Comparison of ENCODE assay signal across 28 mouse cellular contexts in genomic region chr12:102442639-102443038, GRCm38 (mm10). TPM values are rescaled to one million over a fixed set of nuclear protein-coding genes. Genes with fewer than 3 reads are reported as not detected.
DNase-seq lines count a peak whose midpoint lies in the region; TF ChIP-seq lines count a peak whose summit lies in the region.
"Had no signal": no experiment of that assay in that cellular context is flagged by ENCODE, and none has a peak within 500 bp of the region (broad histone marks: within the 10 kb centered on the region; RNA-seq: fewer than 3 reads in every experiment).

No protein-coding gene starts in this region.

- peak overlapping the region; percentile 65 for H3K27ac ChIP-seq in layer of hippocampus, adult 2 months
- H3K27ac ChIP-seq in ES-E14 (ENCODE audit: insufficient read depth, low read depth, low read length, poor library complexity, severe bottlenecking) = no peak overlapping the region
- 0 out of 2 replicates have a peak overlapping the region, but pooled peaks have one; percentile 69 for H3K27ac ChIP-seq in cortical plate, adult 2 months (ENCODE audit: insufficient read depth, low read length)
- H3K27ac ChIP-seq: embryonic facial prominence, embryonic 10.5 days; embryonic facial prominence, embryonic 15.5 days; forebrain, embryonic 13.5 days; heart, adult 2 months; hindbrain, embryonic 14.5 days; kidney, embryonic 15.5 days; limb, embryonic 13.5 days; liver, embryonic 13.5 days had no signal

- H3K36me3 ChIP-seq in ES-E14 (ENCODE audit: control insufficient read depth, insufficient read depth, low read length, poor library complexity, severe bottlenecking) = no peaks in the 10 kb centered on the region
- H3K36me3 ChIP-seq: embryonic facial prominence, embryonic 10.5 days; embryonic facial prominence, embryonic 15.5 days; G1E; heart, embryonic 12.5 days; kidney, embryonic 15.5 days; limb, embryonic 13.5 days; liver, embryonic 13.5 days had no signal

- 0 out of 2 replicates have a peak overlapping the region, but pooled peaks have one; percentile 27 for H3K9ac ChIP-seq in ES-E14 (ENCODE audit: insufficient read depth, low read depth, low read length, poor library complexity, severe bottlenecking)
- H3K9ac ChIP-seq: embryonic facial prominence, embryonic 15.5 days; forebrain, embryonic 13.5 days; heart, embryonic 12.5 days; hindbrain, embryonic 14.5 days; kidney, embryonic 15.5 days; limb, embryonic 13.5 days; liver, embryonic 13.5 days; lung, embryonic 14.5 days had no signal

- no peaks in the 10 kb centered on the region for H3K9me3 ChIP-seq in ES-E14 (ENCODE audit: control insufficient read depth, insufficient read depth, low read depth, low read length)
- H3K9me3 ChIP-seq: embryonic facial prominence, embryonic 10.5 days; embryonic facial prominence, embryonic 15.5 days; forebrain, embryonic 13.5 days; G1E; heart, embryonic 12.5 days; kidney, embryonic 15.5 days; limb, embryonic 13.5 days; liver, embryonic 13.5 days had no signal

- in situ Hi-C loops in ES-E14 (cut with MboI; ENCODE audit: low sequenced_read_pairs in 2 of 2, unreplicated experiment in 2 of 2) = no loop called here

- TF ChIP-seq POLR2A in cortical plate, adult 2 months (IDR thresholded peaks at IDR 0.05; ENCODE audit: extremely low read depth, insufficient read depth, low read length) = no peak
- TF ChIP-seq POLR2A in lung, adult 2 months (IDR thresholded peaks at IDR 0.05; ENCODE audit: borderline replicate concordance, extremely low read depth, low read depth, low read length) = no peak

- H3K4me1 ChIP-seq in ES-E14 (ENCODE audit: control insufficient read depth in 2 of 2, insufficient read depth in 2 of 2, low read length in 2 of 2, poor library complexity in 1 of 2) = peaks cover 0 to 6% of the 10 kb centered on the region in 2 experiments; a peak in 2 of 4 replicates
- H3K4me1 ChIP-seq in cortical plate, adult 2 months (ENCODE audit: control insufficient read depth, insufficient read depth, low read length) = peaks cover 2% of the 10 kb centered on the region; the same call in 1 of the 2 replicates
- peaks cover 8% of the 10 kb centered on the region for H3K4me1 ChIP-seq in lung, adult 2 months (ENCODE audit: control insufficient read depth, insufficient read depth, low read length)

- TF ChIP-seq CTCF in layer of hippocampus, adult 2 months (conservative IDR thresholded peaks at IDR 0.05) = no peak
- no peak for TF ChIP-seq CTCF in cortical plate, adult 2 months (IDR thresholded peaks at IDR 0.05; ENCODE audit: extremely low read depth, insufficient read depth, low read length)
- no peak for TF ChIP-seq CTCF in lung, adult 2 months (IDR thresholded peaks at IDR 0.05; ENCODE audit: insufficient read depth, low read length)

- WGBS in lung, adult 2 months = 89% methylated on average over 15 of the region's 15 CpGs

- H3K4me3 ChIP-seq in layer of hippocampus, adult 2 months = no peak overlapping the region
- H3K4me3 ChIP-seq in ES-E14 (ENCODE audit: insufficient read depth in 1 of 2, low read depth in 1 of 2, low read length in 2 of 2, poor library complexity in 1 of 2, severe bottlenecking in 1 of 2) = peak overlapping the region; percentile 48 to 58; a peak in 2 of 4 replicates
- H3K4me3 ChIP-seq in cortical plate, adult 2 months (ENCODE audit: insufficient read depth, low read length) = no peak overlapping the region
- H3K4me3 ChIP-seq in lung, adult 2 months (replicated peaks; ENCODE audit: extremely low read depth, low read depth, low read length) = no peak overlapping the region
- H3K4me3 ChIP-seq: embryonic facial prominence, embryonic 10.5 days; embryonic facial prominence, embryonic 15.5 days; forebrain, embryonic 13.5 days; heart, adult 2 months; heart, embryonic 12.5 days; kidney, embryonic 15.5 days; limb, embryonic 13.5 days; liver, embryonic 13.5 days had no signal

- no peak for DNase-seq in layer of hippocampus, adult 2 months (ENCODE audit: low spot score in 2 of 2)
- no peak for DNase-seq in layer of hippocampus, postnatal 36 days
- DNase-seq in A20 (ENCODE audit: low read depth, low spot score) (peak; percentile 70), ES-E14 (ENCODE audit: low read depth, low spot score) (no peak)
- no peak for DNase-seq in lung, adult 2 months
- no peak for DNase-seq in urinary bladder, adult 18-20 months (ENCODE audit: low spot score in 2 of 2)
- DNase-seq in lung, adult 18-20 months = no peak
- DNase-seq: adrenal gland, postnatal 10 days; cerebellum, adult 18-20 months; cerebellum, postnatal 10 days; gastrocnemius, postnatal 25 days; heart, adult 2 months; kidney, adult 11 months; kidney, postnatal 36 days; liver, embryonic 13.5 days; lung, embryonic 14.5 days; lung, postnatal 14 days; right cerebral cortex, postnatal 25 days; thymus, postnatal 14 days had no signal

TF ChIP-seq in ES-E14, 5 proteins besides CTCF, POLR2A, EP300 and RAD21:
- TF ChIP-seq MAFK (IDR thresholded peaks at IDR 0.05; ENCODE audit: insufficient read depth, low read depth, low read length) (no peak), CHD2 (IDR thresholded peaks at IDR 0.05; ENCODE audit: low read depth, low read length) (no peak), ZNF384 (IDR thresholded peaks at IDR 0.05; ENCODE audit: low read depth, low read length) (no peak), HCFC1 (IDR thresholded peaks at IDR 0.05; ENCODE audit: borderline replicate concordance, insufficient read depth, low read length) (no peak), ZC3H11A (IDR thresholded peaks at IDR 0.05; ENCODE audit: borderline replicate concordance, low read depth, low read length) (no peak)

RNA-seq across cellular contexts. Expression of gene Lgmn, which starts 3.0 kb away (rescaled TPM):
- total RNA-seq in layer of hippocampus, adult 2 months (2021) = 10 to 100 TPM; 78.6 to 84.8 TPM
- total RNA-seq in layer of hippocampus, postnatal 36 days (2021) = 10 to 100 TPM; 83.0 to 84.8 TPM
- 99.1 and 117 TPM in 2 replicates for total RNA-seq in ES-E14 (2012; rRNA removed)
- polyA plus RNA-seq in cortical plate, adult 2 months (2012; rRNA removed) = 121 and 132 TPM in 2 replicates
- polyA plus RNA-seq in lung, adult 2 months (2012; rRNA removed) = 106 and 153 TPM in 2 replicates

RNA-seq across cellular contexts. Expression of gene Golga5, which starts 26.3 kb away (rescaled TPM):
- 10 to 100 TPM; 24.6 to 26.3 TPM for total RNA-seq in layer of hippocampus, adult 2 months (2021)
- 10 to 100 TPM; 26.0 to 27.1 TPM for total RNA-seq in layer of hippocampus, postnatal 36 days (2021)
- 24.9 and 30.8 TPM in 2 replicates for total RNA-seq in ES-E14 (2012; rRNA removed)
- 23.4 and 25.1 TPM in 2 replicates for polyA plus RNA-seq in cortical plate, adult 2 months (2012; rRNA removed)
- 10.0 and 11.9 TPM in 2 replicates for polyA plus RNA-seq in lung, adult 2 months (2012; rRNA removed)

Comparison
In these comparisons a context has a peak if more than half of its experiments do, and no peak if none do; other contexts are left out.
1. H3K4me3 ChIP-seq: peak in ES-E14 (2 of 2); none in layer of hippocampus, adult 2 months (single experiment), cortical plate, adult 2 months (single experiment) and lung, adult 2 months (single experiment).